Mouse (Mus musculus): ENCODE measurements around the gene Noct.
A peak's percentile ranks its signal among the peaks of the same experiment; 100 is the strongest.
"Not testable (repeated sequence)": the region's sequence is repeated elsewhere in the genome, so short reads cannot be mapped to it uniquely, and the experiment has no call there.

The Noct gene

GRCm38 (mm10) chr3:51204897-51205296 is 19.4 kb upstream of the Noct start:
- no peak for DNase-seq (ENCODE audit: low read depth, low spot score)

GRCm38 (mm10) chr3:51206521-51206920 is 17.7 kb upstream of the Noct start:
- DNase-seq (ENCODE audit: low read depth, low spot score), result no peak

- DNase-seq (ENCODE audit: low read depth, low spot score), result no peak
Measured at GRCm38 (mm10) chr3:51208633-51209032, 15.6 kb upstream of the Noct start.

GRCm38 (mm10) chr3:51209503-51210314 is 14.5 kb upstream of the Noct start:
- no peak for DNase-seq (ENCODE audit: low read depth, low spot score)

GRCm38 (mm10) chr3:51210485-51210884 is 13.8 kb upstream of the Noct start:
- no peak for DNase-seq (ENCODE audit: low read depth, low spot score)

GRCm38 (mm10) chr3:51213111-51213510 is 11.1 kb upstream of the Noct start:
- DNase-seq (ENCODE audit: low read depth, low spot score), result no peak

GRCm38 (mm10) chr3:51215681-51216080 is 8.6 kb upstream of the Noct start:
- DNase-seq (ENCODE audit: low read depth, low spot score), result no peak

GRCm38 (mm10) chr3:51216351-51216750 is 7.9 kb upstream of the Noct start:
- not testable (repeated sequence) for DNase-seq (ENCODE audit: low read depth, low spot score)

GRCm38 (mm10) chr3:51218385-51218784 is 5.9 kb upstream of the Noct start:
- DNase-seq (ENCODE audit: low read depth, low spot score), result not testable (repeated sequence)

GRCm38 (mm10) chr3:51219213-51219612 is 5.0 kb upstream of the Noct start:
- no peak for DNase-seq (ENCODE audit: low read depth, low spot score)

- DNase-seq (ENCODE audit: low read depth, low spot score), result no peak
Measured at GRCm38 (mm10) chr3:51220846-51221245, 3.4 kb upstream of the Noct start.

- no peak for DNase-seq (ENCODE audit: low read depth, low spot score)
Measured at GRCm38 (mm10) chr3:51221847-51222246, 2.4 kb upstream of the Noct start.

- DNase-seq (ENCODE audit: low read depth, low spot score), result no peak
Measured at GRCm38 (mm10) chr3:51222302-51222701, 1.9 kb upstream of the Noct start.

GRCm38 (mm10) chr3:51222834-51223460 is 1.3 kb upstream of the Noct start:
- no peak for DNase-seq (ENCODE audit: low read depth, low spot score)

GRCm38 (mm10) chr3:51223556-51223955 is 691 bp upstream of the Noct start:
- DNase-seq (ENCODE audit: low read depth, low spot score), result no peak

- DNase-seq (ENCODE audit: low read depth, low spot score), result no peak
Measured at GRCm38 (mm10) chr3:51225226-51225750, 1.0 kb downstream of the Noct start.

- no peak for DNase-seq (ENCODE audit: low read depth, low spot score)
Measured at GRCm38 (mm10) chr3:51225979-51226378, 1.7 kb downstream of the Noct start.

GRCm38 (mm10) chr3:51226601-51227000 is 2.4 kb downstream of the Noct start:
- DNase-seq (ENCODE audit: low read depth, low spot score), result no peak

GRCm38 (mm10) chr3:51228038-51228820 is 4.0 kb downstream of the Noct start:
- DNase-seq (ENCODE audit: low read depth, low spot score), result peak; percentile 60

- DNase-seq (ENCODE audit: low read depth, low spot score), result no peak
Measured at GRCm38 (mm10) chr3:51228821-51229205, 4.6 kb downstream of the Noct start.

- DNase-seq (ENCODE audit: low read depth, low spot score), result no peak
Measured at GRCm38 (mm10) chr3:51229226-51229625, 5.0 kb downstream of the Noct start.
